Mouse (Mus musculus) natural killer cell, adult 2 months (primary cell): Measurements from ENCODE around the gene Rpl19.

Experiments used
- DNase-seq, 2 experiments: peaks; one replicate each; pipeline ENCODE4 v3.0.0; 2022; ENCODE audit warnings: low spot score in 2 of 2

Gene Rpl19

GRCm38 (mm10) chr11:98052129-98052988, 25.8 kb downstream of the Rpl19 start:
- DNase-seq: peak in 1 of 2 experiments; percentile 74

- DNase-seq: peak in 1 of 2 experiments; percentile 56
These were observed 26.7 kb downstream of the Rpl19 start, which contains the start of gene Stac2 for GRCm38 (mm10) chr11:98052989-98053834. Gene Stac2, minus strand, starts transcription at chr11:98053462.

- DNase-seq: no peak
These were observed 31.0 kb downstream of the Rpl19 start for GRCm38 (mm10) chr11:98057466-98057865.

GRCm38 (mm10) chr11:98057998-98058397, 31.5 kb downstream of the Rpl19 start:
- DNase-seq: peak in 1 of 2 experiments; percentile 40

GRCm38 (mm10) chr11:98059662-98060061, 33.2 kb downstream of the Rpl19 start:
- no peak for DNase-seq

GRCm38 (mm10) chr11:98060104-98060692, 33.7 kb downstream of the Rpl19 start:
- DNase-seq: no peak

GRCm38 (mm10) chr11:98061441-98061840, 34.9 kb downstream of the Rpl19 start:
- DNase-seq: no peak

GRCm38 (mm10) chr11:98061904-98062562, 35.5 kb downstream of the Rpl19 start:
- DNase-seq: no peak

- DNase-seq: no peak
These were observed 39.7 kb downstream of the Rpl19 start for GRCm38 (mm10) chr11:98066201-98066600.

- DNase-seq: no peak
These were observed 40.7 kb downstream of the Rpl19 start for GRCm38 (mm10) chr11:98067255-98067654.

GRCm38 (mm10) chr11:98073442-98073841, 46.9 kb downstream of the Rpl19 start:
- no peak for DNase-seq

GRCm38 (mm10) chr11:98075195-98075808, 48.8 kb downstream of the Rpl19 start:
- DNase-seq: peak; percentile 66 to 84

GRCm38 (mm10) chr11:98077086-98077485, 50.6 kb downstream of the Rpl19 start:
- DNase-seq: no peak
